Mouse (Mus musculus) gastrocnemius, postnatal 10 days (tissue): ENCODE measurements around the gene C5ar2. TPM values are rescaled to one million over a fixed set of nuclear protein-coding genes. Genes with fewer than 3 reads are reported as not detected.
A peak's percentile ranks its signal among the peaks of the same experiment; 100 is the strongest.
"Not testable (repeated sequence)": the region's sequence is repeated elsewhere in the genome, so short reads cannot be mapped to it uniquely, and the experiment has no call there.

Experiments
- DNase-seq: peaks from one replicate; pipeline ENCODE4 v3.0.0; 2021; ENCODE audit warnings: mixed read lengths
- long read RNA-seq, 2 experiments: library from polyadenylated mRNA; stranded (forward); transcript quantifications; one replicate each; pipeline ENCODE4 v2.0.0; 2021
- total RNA-seq, 2 experiments: library from RNA; stranded (reverse); gene quantifications; 2 replicates each; pipeline ENCODE4 v1.2.3; 2021

C5ar2 gene
- under 1 TPM; 0.16 to 0.41 TPM for total RNA-seq
- long read RNA-seq, experiment 1 = 0 reads
- long read RNA-seq, experiment 2 = 0 reads

DNA sequence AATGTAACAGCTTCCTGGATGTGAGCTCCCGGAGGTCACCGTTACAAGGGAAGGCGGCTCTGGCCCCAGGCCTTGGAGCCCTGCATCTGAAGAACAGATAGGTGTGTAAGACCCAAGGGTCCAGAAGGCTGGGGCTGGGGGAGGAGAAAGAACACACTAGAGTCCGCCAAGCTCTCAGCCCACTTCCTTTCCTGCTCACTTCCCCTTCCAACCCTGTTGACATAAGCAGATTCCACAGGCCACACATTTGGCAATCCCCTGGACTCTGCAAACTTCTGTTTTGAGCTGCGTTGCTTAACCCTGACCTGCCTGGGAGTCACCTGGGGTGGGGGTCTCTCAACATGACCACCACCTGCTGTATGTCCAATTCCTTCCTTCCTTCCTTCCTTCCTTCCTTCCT, at the start of gene C5ar2:
C5ar2 (minus strand) TSS at position 88 of the 400 bp plus-strand sequence.
- DNase-seq = no peak

DNA sequence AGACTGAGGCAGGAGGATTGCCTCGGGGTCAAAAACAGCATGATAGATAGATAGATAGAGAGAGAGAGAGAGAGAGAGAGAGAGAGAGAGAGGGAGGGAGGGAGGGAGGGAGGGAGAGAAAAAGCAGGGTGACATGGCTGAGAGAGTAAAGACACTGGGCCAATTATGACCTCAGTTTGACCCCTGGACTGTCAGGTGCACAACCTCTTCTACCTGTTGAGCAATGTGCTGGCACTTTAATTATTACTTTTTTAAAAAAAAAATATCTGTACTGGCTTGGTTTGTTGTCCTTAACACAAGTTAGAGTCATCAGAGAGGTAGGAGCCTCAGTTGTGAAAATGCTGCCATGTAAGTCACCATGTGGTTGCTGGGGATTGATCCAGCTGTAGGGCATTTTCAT, 43.8 kb upstream of the C5ar2 start:
- no peak for DNase-seq

GRCm38 (mm10) chr7:16287016-16287415, 43.1 kb upstream of the C5ar2 start:
- DNase-seq = no peak

DNA sequence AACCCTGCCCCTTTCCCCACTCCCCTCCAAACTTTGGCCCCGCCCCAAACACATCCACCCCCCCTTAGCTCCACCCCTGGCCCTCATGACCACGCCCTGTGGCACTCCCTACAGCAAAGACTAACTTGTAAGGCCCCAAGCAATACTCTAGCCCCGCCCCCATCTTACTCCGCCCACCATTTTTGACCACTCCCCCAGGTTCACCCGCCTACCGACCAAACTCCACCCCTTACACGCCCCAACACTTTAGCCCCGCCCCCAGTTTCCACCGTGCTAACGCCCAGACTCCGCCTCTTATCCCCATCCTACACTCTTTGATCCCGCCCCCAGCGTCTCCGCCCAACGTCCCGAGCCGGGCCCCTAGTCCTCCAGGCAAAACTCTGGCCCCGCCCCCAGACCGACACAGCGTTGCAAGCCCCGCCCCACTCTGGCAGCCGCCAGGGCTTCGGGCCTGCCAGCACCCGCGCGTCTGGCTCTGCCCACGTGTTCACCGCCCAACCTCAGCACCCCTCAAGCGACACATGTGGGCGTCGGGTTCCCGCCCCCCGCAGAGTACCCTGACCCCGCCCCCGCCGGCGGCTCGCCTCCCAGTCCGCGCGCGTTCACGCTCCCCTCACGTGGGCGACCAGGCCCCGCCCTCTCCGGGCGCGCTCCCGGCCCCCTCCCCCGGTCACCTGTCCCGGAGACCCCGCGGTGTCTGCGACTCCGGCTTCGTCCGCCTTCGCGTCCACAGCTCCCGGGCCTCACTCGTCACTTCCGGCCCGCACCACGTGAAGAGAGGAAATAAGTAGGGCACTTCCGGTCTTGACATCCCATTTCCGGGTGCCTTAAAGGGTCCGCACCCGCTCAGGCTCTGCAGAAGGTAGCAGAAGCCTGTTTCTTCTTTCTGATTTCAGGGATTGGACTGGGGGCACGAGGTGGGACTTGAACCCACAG, 42.3 kb upstream of the C5ar2 start, which contains the start of gene Ccdc9:
Ccdc9 (minus strand) TSS at position 770 of the 936 bp plus-strand sequence.
- DNase-seq = peak; percentile 100

GRCm38 (mm10) chr7:16285450-16286025, 41.6 kb upstream of the C5ar2 start:
- DNase-seq = peak; percentile 72

- DNase-seq = no peak
These were observed 41.0 kb upstream of the C5ar2 start for GRCm38 (mm10) chr7:16284904-16285303.

GRCm38 (mm10) chr7:16284001-16284400, 40.0 kb upstream of the C5ar2 start:
- DNase-seq = no peak

DNA sequence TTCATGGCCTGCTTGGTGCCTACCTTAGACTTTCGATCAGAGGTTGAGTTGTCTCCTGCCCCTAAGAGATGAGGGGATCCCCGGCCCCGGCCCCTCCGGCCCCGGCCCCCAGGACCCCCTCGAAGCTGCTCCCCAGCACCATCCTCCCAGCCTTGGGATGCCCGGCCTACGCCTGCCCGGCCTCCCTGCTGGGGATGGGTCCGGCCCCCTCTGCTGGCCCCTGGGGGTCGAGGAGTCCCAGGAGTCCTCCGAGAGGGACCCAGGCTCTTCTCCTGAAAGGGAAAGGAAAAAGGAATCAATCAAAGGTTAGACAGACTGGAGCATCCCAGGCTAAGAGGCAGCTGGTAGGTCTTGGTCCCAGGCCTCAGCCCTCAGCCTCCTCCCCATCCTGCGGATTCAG, 38.4 kb upstream of the C5ar2 start:
- DNase-seq = no peak

GRCm38 (mm10) chr7:16280721-16281120, 36.8 kb upstream of the C5ar2 start:
- DNase-seq = no peak

DNA sequence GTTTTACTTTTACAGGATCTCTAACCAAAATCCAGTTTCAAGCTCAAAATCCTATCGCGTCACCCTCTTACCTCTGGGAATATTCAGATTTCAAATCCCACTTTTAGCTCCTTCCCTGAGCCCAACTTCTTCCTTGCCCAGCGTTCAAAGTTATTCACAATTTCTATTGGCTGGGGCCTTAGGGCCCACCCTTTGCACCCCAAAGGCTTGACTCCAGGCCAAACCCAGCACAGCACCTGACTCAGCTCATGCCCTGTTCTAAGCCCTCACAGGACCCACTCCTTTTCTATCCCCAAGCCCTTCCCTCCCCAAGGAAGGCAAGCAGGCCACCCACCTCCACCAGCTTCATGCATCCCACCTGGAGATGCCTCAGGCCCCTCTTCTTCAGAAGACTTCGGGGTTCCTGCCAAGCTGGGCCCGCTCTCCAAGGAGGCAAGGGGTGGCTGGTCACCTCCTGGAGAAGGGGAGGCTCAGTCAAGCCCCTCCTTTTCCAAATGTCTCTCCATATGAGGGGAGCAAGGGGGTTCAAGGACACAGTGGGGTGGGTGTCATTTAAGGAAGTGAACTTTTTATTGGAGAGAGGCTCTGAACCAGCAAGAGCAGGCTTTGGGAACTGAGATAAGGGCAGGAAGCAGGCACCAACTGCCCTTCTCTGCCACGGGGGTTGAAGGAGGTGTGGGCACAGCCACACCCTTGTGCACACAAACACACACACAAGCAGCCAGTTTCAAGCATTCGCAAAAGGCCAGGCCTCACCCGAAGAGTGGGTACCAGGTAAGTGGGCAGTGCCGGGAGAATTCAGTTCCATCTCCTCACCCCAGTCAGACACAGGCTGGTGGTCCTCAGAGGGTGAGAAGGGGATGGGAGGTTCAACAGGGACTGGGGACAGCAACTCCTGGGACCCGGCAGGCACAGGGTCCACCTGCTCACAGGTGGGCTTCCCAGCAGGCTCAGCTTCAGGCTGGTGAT, 31.3 kb upstream of the C5ar2 start:
- no peak for DNase-seq

- no peak for DNase-seq
These were observed 29.8 kb upstream of the C5ar2 start for GRCm38 (mm10) chr7:16273766-16274140.

- DNase-seq = peak; percentile 81
These were observed 29.3 kb upstream of the C5ar2 start, which contains the start of gene Inafm1 for GRCm38 (mm10) chr7:16273081-16273765. Inafm1 (minus strand) TSS chr7:16273617.

GRCm38 (mm10) chr7:16272681-16273080, 28.7 kb upstream of the C5ar2 start:
- peak; percentile 71 for DNase-seq

GRCm38 (mm10) chr7:16271139-16271538, 27.2 kb upstream of the C5ar2 start:
- no peak for DNase-seq

GRCm38 (mm10) chr7:16266593-16266992, 22.6 kb upstream of the C5ar2 start:
- DNase-seq = not testable (repeated sequence)

DNA sequence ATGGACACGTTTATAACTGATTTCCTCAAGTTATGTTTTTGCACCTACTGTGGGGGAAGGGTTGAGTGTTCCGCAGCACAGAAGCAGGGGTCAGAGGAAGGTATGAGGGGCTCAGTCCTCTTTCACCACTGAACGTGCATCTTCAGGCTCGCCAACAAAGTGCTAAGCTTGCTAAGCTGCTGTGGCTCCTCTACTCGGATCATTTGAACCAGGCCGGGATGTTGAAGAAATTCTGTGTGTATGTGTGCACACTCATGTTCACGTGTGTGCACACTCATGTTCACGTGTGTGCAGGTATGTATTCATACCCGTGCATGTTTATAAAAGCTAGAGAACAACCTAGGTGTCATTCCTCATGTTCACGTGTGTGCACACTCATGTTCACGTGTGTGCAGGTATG, 21.9 kb upstream of the C5ar2 start:
- DNase-seq = no peak

GRCm38 (mm10) chr7:16263843-16264242, 19.9 kb upstream of the C5ar2 start:
- DNase-seq = no peak

DNA sequence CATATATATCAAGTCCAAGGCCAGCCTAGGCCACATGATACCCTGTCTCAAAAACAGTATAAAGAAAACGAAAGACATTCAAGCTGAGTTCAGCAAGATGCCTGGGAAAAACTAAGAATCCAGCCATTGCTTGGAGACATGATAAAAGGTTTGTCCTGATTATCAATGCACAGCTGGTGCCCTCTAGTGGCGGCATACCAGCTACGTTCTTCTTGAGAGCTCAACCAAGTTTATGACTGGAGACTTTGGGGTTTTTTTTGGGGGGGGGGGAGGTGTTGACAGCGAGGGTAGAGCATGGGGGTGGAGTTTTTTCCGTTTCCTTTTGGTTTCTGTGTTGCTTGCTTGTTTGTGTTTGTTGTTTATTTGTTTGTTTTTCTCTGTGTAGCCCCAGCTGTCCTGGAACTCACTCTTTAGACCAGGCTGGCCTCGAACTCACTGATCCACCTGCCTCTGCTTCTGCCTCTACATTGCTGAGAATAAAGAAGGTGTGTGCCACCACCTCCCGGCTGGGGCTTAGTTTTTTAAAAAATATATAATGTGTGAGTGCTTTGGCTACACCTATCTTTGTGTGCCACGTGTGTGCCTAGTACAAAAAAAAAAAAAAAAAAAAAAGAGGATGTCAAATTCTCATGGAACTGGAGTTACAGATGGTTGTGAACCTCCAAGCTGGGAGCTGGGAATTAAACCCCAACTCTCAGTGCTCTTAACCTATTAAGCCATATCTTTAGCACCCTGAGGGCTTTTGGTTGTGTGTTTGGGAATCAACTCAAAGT, 19.2 kb upstream of the C5ar2 start:
- DNase-seq = peak; percentile 87

- DNase-seq = no peak
These were observed 17.1 kb upstream of the C5ar2 start for GRCm38 (mm10) chr7:16261097-16261496.

DNA sequence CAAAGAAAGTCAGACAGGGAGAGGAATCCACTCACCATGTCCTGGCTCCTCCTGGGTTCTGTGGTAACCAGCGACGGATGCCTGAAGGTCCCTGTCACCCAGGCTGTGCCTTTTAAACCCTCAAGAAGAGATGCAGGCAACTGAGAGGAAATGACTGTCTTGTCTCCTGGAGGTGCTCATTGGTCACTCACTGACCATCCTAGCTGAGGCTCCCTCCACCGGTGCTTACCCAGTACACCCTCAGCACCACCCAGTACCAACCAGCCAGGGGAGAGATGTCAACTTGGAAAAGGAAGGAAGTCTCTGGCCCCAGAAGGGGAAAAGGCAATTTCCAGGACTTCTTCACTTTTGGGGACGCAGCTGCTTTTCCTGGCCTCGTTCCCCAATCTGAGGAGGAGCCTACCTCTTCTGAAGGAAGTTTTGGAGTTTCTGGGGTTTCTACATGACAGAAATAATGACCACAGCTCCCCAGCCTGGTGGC, 15.2 kb upstream of the C5ar2 start, which contains the start of gene C5ar1:
C5ar1 (minus strand) TSS at position 431 of the 481 bp plus-strand sequence.
- DNase-seq = no peak
